Mouse (Mus musculus): ENCODE measurements around the gene Bahcc1. TPM values are rescaled to one million over a fixed set of nuclear protein-coding genes. Genes with fewer than 3 reads are reported as not detected.

The Bahcc1 gene
- total and polyA plus RNA-seq, 2 experiments from 2014 or later: 9.1 to 31.1 TPM

- no peaks in the 10 kb centered on the region for H3K36me3 ChIP-seq (ENCODE audit: insufficient read depth, low read length)
- H3K27me3 ChIP-seq (ENCODE audit: insufficient read depth, low read length): no peaks in the 10 kb centered on the region
- no peaks in the 10 kb centered on the region for H3K9me3 ChIP-seq (ENCODE audit: low read length)
- ATAC-seq (peak; percentile 89), DNase-seq (ENCODE audit: low spot score) (peak; percentile 78)
- no peak for TF ChIP-seq CTCF (IDR thresholded peaks at IDR 0.05; ENCODE audit: low read depth)
- 26% methylated on average over 19 of the region's 19 CpGs for WGBS
- H3K4me2 ChIP-seq (ENCODE audit: low read depth, low read length): 0 out of 2 replicates have a peak overlapping the region, but pooled peaks have one; percentile 5
- H3K4me1 ChIP-seq (ENCODE audit: insufficient read depth, low read length): peaks cover 58% of the 10 kb centered on the region
- H3K27ac ChIP-seq: peak overlapping the region; percentile 76
- H3K9ac ChIP-seq (replicated peaks; ENCODE audit: low read length): 0 out of 2 replicates have a peak overlapping the region, but pooled peaks have one; percentile 33
- no peak overlapping the region for H3K4me3 ChIP-seq (ENCODE audit: low read length)
Observed at GRCm38 (mm10) chr11:120223586-120224487, 8.9 kb upstream of the Bahcc1 start.

- H3K27me3 ChIP-seq (ENCODE audit: insufficient read depth, low read length): no peaks in the 10 kb centered on the region
- peak overlapping the region; percentile 45 for H3K4me2 ChIP-seq (ENCODE audit: low read depth, low read length)
- WGBS: 31% methylated on average over 11 of the region's 11 CpGs
- peak overlapping the region; percentile 33 for H3K9ac ChIP-seq (replicated peaks; ENCODE audit: low read length)
- no peaks in the 10 kb centered on the region for H3K9me3 ChIP-seq (ENCODE audit: low read length)
- peak overlapping the region; percentile 2; the same call in 1 of the 2 replicates for H3K4me3 ChIP-seq (ENCODE audit: low read length)
- H3K36me3 ChIP-seq (ENCODE audit: insufficient read depth, low read length): no peaks in the 10 kb centered on the region
- DNase-seq (ENCODE audit: low spot score) (no peak), ATAC-seq (no peak)
- H3K4me1 ChIP-seq (ENCODE audit: insufficient read depth, low read length): peaks cover 67% of the 10 kb centered on the region
- TF ChIP-seq CTCF (IDR thresholded peaks at IDR 0.05; ENCODE audit: low read depth): no peak
- H3K27ac ChIP-seq: peak overlapping the region; percentile 76
Observed at GRCm38 (mm10) chr11:120224488-120225255, 8.1 kb upstream of the Bahcc1 start.

GRCm38 (mm10) chr11:120225256-120226195 is 7.2 kb upstream of the Bahcc1 start:
- Histone ChIP-seq H3K9ac (replicated peaks; ENCODE audit: low read length) (peak overlapping the region; percentile 21), H3K9me3 (ENCODE audit: low read length) (no peaks in the 10 kb centered on the region), H3K27me3 (ENCODE audit: insufficient read depth, low read length) (no peaks in the 10 kb centered on the region), H3K4me1 (ENCODE audit: insufficient read depth, low read length) (peaks cover 65% of the 10 kb centered on the region), H3K4me3 (ENCODE audit: low read length) (peak overlapping the region; percentile 2; the same call in 1 of the 2 replicates), H3K27ac (peak overlapping the region; percentile 76; the same call in 1 of the 2 replicates), H3K36me3 (ENCODE audit: insufficient read depth, low read length) (no peaks in the 10 kb centered on the region), H3K4me2 (ENCODE audit: low read depth, low read length) (peak overlapping the region; percentile 45)
- DNase-seq (ENCODE audit: low spot score) (no peak), ATAC-seq (no peak)
- 23% methylated on average over 36 of the region's 36 CpGs for WGBS
- no peak for TF ChIP-seq CTCF (IDR thresholded peaks at IDR 0.05; ENCODE audit: low read depth)

- 0 out of 2 replicates have a peak overlapping the region, but pooled peaks have one; percentile 21 for H3K9ac ChIP-seq (replicated peaks; ENCODE audit: low read length)
- H3K9me3 ChIP-seq (ENCODE audit: low read length): no peaks in the 10 kb centered on the region
- no peak for DNase-seq (ENCODE audit: low spot score)
- H3K4me2 ChIP-seq (ENCODE audit: low read depth, low read length): no peak overlapping the region
- 78% methylated on average over 12 of the region's 12 CpGs for WGBS
- no peak for ATAC-seq
- no peaks in the 10 kb centered on the region for H3K27me3 ChIP-seq (ENCODE audit: insufficient read depth, low read length)
- H3K36me3 ChIP-seq (ENCODE audit: insufficient read depth, low read length): no peaks in the 10 kb centered on the region
- no peak overlapping the region for H3K4me3 ChIP-seq (ENCODE audit: low read length)
- no peak for TF ChIP-seq CTCF (IDR thresholded peaks at IDR 0.05; ENCODE audit: low read depth)
- H3K4me1 ChIP-seq (ENCODE audit: insufficient read depth, low read length): peaks cover 63% of the 10 kb centered on the region
- 0 out of 2 replicates have a peak overlapping the region, but pooled peaks have one; percentile 36 for H3K27ac ChIP-seq
Observed at GRCm38 (mm10) chr11:120226421-120227280, 6.1 kb upstream of the Bahcc1 start.

- Histone ChIP-seq H3K4me3 (ENCODE audit: low read length) (no peak overlapping the region), H3K36me3 (ENCODE audit: insufficient read depth, low read length) (no peaks in the 10 kb centered on the region), H3K9me3 (ENCODE audit: low read length) (no peaks in the 10 kb centered on the region), H3K4me1 (ENCODE audit: insufficient read depth, low read length) (peaks cover 68% of the 10 kb centered on the region), H3K27me3 (ENCODE audit: insufficient read depth, low read length) (no peaks in the 10 kb centered on the region), H3K4me2 (ENCODE audit: low read depth, low read length) (peak overlapping the region; percentile 92; the same call in 1 of the 2 replicates), H3K9ac (replicated peaks; ENCODE audit: low read length) (0 out of 2 replicates have a peak overlapping the region, but pooled peaks have one; percentile 6), H3K27ac (peak overlapping the region; percentile 98; the same call in 1 of the 2 replicates)
- 42% methylated on average over 8 of the region's 8 CpGs for WGBS
- DNase-seq (ENCODE audit: low spot score) (no peak), ATAC-seq (no peak)
- no peak for TF ChIP-seq CTCF (IDR thresholded peaks at IDR 0.05; ENCODE audit: low read depth)
Observed at GRCm38 (mm10) chr11:120227571-120228051, 5.1 kb upstream of the Bahcc1 start.

Measured in hindbrain, postnatal 0 days (tissue).